ENCODE assay signal across 23 mouse cellular contexts in genomic region chr9:58837174-58837573, GRCm38 (mm10). TPM values are rescaled to one million over a fixed set of nuclear protein-coding genes. Genes with fewer than 3 reads are reported as not detected.
"Had no signal": no experiment of that assay in that cellular context is flagged by ENCODE, and none has a peak within 500 bp of the region (broad histone marks: within the 10 kb centered on the region; RNA-seq: fewer than 3 reads in every experiment).

No protein-coding gene starts in this region.

- DNase-seq: kidney, postnatal 14 days; kidney, postnatal 4 days; layer of hippocampus, adult 9-11 months; liver; lung, adult 18-20 months; lung, postnatal 10 days; lung, postnatal 36 days; right cerebral cortex, adult 18-20 months; right cerebral cortex, postnatal 14 days; right cerebral cortex, postnatal 4 days; thymus, postnatal 25 days had no signal

- H3K9me3 ChIP-seq: limb, embryonic 10.5 days; limb, embryonic 13.5 days; liver, embryonic 12.5 days; liver, embryonic 15.5 days; lung, embryonic 15.5 days; megakaryocyte, embryonic 14.5 days; midbrain, embryonic 10.5 days; midbrain, embryonic 15.5 days; neural tube, embryonic 12.5 days; neural tube, embryonic 15.5 days had no signal

- H3K4me2 ChIP-seq: limb, embryonic 13.5 days; liver, embryonic 12.5 days; liver, embryonic 15.5 days; lung, embryonic 15.5 days; midbrain, embryonic 15.5 days; neural tube, embryonic 12.5 days; neural tube, embryonic 15.5 days had no signal

- H3K36me3 ChIP-seq: limb, embryonic 10.5 days; limb, embryonic 13.5 days; liver, embryonic 12.5 days; liver, embryonic 15.5 days; lung, embryonic 15.5 days; midbrain, embryonic 10.5 days; midbrain, embryonic 15.5 days; neural tube, embryonic 12.5 days; neural tube, embryonic 15.5 days had no signal

- ATAC-seq: liver, embryonic 12.5 days; midbrain, embryonic 15.5 days had no signal

- H3K4me3 ChIP-seq: layer of hippocampus, adult 2 months; limb, embryonic 10.5 days; limb, embryonic 13.5 days; liver, embryonic 12.5 days; liver, embryonic 15.5 days; lung, embryonic 15.5 days; megakaryocyte, embryonic 14.5 days; midbrain, embryonic 10.5 days; midbrain, embryonic 15.5 days; neural tube, embryonic 12.5 days; neural tube, embryonic 15.5 days had no signal

- H3K9ac ChIP-seq: limb, embryonic 13.5 days; liver, embryonic 12.5 days; liver, embryonic 15.5 days; lung, embryonic 15.5 days; midbrain, embryonic 15.5 days; neural tube, embryonic 12.5 days; neural tube, embryonic 15.5 days had no signal

- H3K27ac ChIP-seq: layer of hippocampus, adult 2 months; limb, embryonic 10.5 days; limb, embryonic 13.5 days; liver, embryonic 12.5 days; liver, embryonic 15.5 days; lung, embryonic 15.5 days; midbrain, embryonic 10.5 days; midbrain, embryonic 15.5 days; neural tube, embryonic 12.5 days; neural tube, embryonic 15.5 days; stomach, postnatal 0 days had no signal

- H3K27me3 ChIP-seq: limb, embryonic 13.5 days; lung, embryonic 15.5 days; midbrain, embryonic 15.5 days; neural tube, embryonic 15.5 days had no signal

- H3K4me1 ChIP-seq: limb, embryonic 13.5 days; liver, embryonic 12.5 days; liver, embryonic 15.5 days; neural tube, embryonic 12.5 days had no signal

RNA-seq across cellular contexts. Expression of gene Hcn4, which starts 14.0 kb away (rescaled TPM):
- polyA plus RNA-seq: liver, embryonic 15.5 days had no signal
